Mouse (Mus musculus): ENCODE measurements at regions not wholly inside any gene's neighbourhood (a gene's known extent, or its start where the extent isn't known, plus 50 kb on each side); places are given as distances from the start of the nearest gene placed in this dataset.
A peak's percentile ranks its signal among the peaks of the same experiment; 100 is the strongest.

DNA sequence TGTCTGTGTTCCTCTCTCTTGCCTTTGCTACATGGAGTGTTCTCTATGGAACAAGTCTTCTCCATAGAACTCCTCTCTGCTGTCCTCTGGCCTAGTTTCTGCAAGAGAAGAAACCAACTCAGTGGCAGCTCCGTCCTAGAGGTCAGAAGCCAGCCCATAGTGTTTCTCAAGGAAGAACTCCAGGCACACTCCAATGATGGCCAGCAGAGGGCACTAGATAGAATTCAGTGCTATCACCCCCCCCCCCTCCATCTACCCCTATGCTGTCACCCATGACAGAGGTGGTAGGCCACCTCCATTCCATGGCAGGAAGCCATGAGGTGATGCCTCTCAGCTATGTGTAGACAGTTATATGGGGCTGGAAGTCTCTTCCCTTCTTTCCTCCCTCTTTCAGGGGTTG, 258.5 kb upstream of the Irx2 start:
- TF ChIP-seq CTCF (conservative IDR thresholded peaks at IDR 0.05; ENCODE audit: low read length) (peak; percentile 22), NANOG (IDR thresholded peaks at IDR 0.05; ENCODE audit: borderline replicate concordance, low read length) (no peak), POU5F1 (IDR thresholded peaks at IDR 0.05; ENCODE audit: borderline replicate concordance, low read length) (no peak)
